Mouse (Mus musculus) lung, embryonic 16.5 days (tissue): Measurements from ENCODE around the gene Maged1. TPM values are rescaled to one million over a fixed set of nuclear protein-coding genes. Genes with fewer than 3 reads are reported as not detected.
"Not testable (repeated sequence)": the region's sequence is repeated elsewhere in the genome, so short reads cannot be mapped to it uniquely, and the experiment has no call there.

Experiments used
- ATAC-seq: fragments of 200-750 bp; cut with Nextera tagmentation; 2 replicates; pipeline ENCODE4 v1.8.0; 2017; ENCODE audit warnings: low read depth, mild to moderate bottlenecking, moderate library complexity
- H3K27ac ChIP-seq: fragments of 300-500 bp; sonication (generic); 2 replicates; pipeline ENCODE4 v1.5.1; 2014; ENCODE audit warnings: mild to moderate bottlenecking, control low read depth, low read length
- H3K27me3 ChIP-seq: fragments of 300-500 bp; sonication (generic); 2 replicates; pipeline ENCODE4 v1.6.1; 2014; ENCODE audit warnings: low read depth, low read length, mixed read lengths; ENCODE audit not compliant: control insufficient read depth, insufficient read depth
- H3K36me3 ChIP-seq: fragments of 300-500 bp; sonication (generic); 2 replicates; pipeline ENCODE4 v1.6.1; 2014; ENCODE audit warnings: low read length; ENCODE audit not compliant: control insufficient read depth, insufficient read depth
- H3K4me1 ChIP-seq: fragments of 300-500 bp; sonication (generic); replicated peaks from 2 replicates; pipeline ENCODE4 v1.6.1; 2014; ENCODE audit warnings: low read length, mixed read lengths; ENCODE audit not compliant: control insufficient read depth, insufficient read depth
- H3K4me2 ChIP-seq: fragments of 300-500 bp; sonication (generic); 2 replicates; pipeline ENCODE4 v1.6.1; 2014; ENCODE audit warnings: low read depth, low read length, control low read depth
- H3K4me3 ChIP-seq: fragments of 300-500 bp; sonication (generic); 2 replicates; pipeline ENCODE4 v1.5.1; 2014; ENCODE audit warnings: mild to moderate bottlenecking, low read length, control low read depth
- H3K9ac ChIP-seq: fragments of 300-500 bp; sonication (generic); 2 replicates; pipeline ENCODE4 v1.6.1; 2014; ENCODE audit warnings: low read length, control low read depth
- H3K9me3 ChIP-seq: fragments of 300-500 bp; sonication (generic); 2 replicates; pipeline ENCODE4 v1.6.1; 2016; ENCODE audit warnings: low read length; ENCODE audit not compliant: control insufficient read depth
- WGBS: fragments of 180-500 bp; shearing (Covaris S2); extraction: QIAGEN DNeasy Blood & Tissue Kit; methylation state at CpG from one replicate; pipeline ENCODE4 v1.1.7; 2014; 5-methylcytosine and 5-hydroxymethylcytosine counted together
- polyA plus RNA-seq: library from polyadenylated mRNA; unstranded; fragments of >200 nt; fragmentation: Nextera tagmentation; extraction: Ambion mirVana; gene quantifications from 2 replicates; pipeline ENCODE4 v1.2.1, GENCODE M21; 2015

Maged1 gene
- polyA plus RNA-seq, 1 experiment from 2014 or later, result 589 TPM

- Histone ChIP-seq H3K27ac (peak overlapping the region; percentile 82), H3K9me3 (no peaks in the 10 kb centered on the region), H3K4me2 (peak overlapping the region; percentile 56), H3K9ac (peak overlapping the region; percentile 79), H3K4me3 (peak overlapping the region; percentile 67), H3K27me3 (no peaks in the 10 kb centered on the region), H3K36me3 (peaks cover 32% of the 10 kb centered on the region), H3K4me1 (peaks cover 5% of the 10 kb centered on the region; the same call in 1 of the 2 replicates)
- ATAC-seq, result peak; percentile 44
- 18% methylated on average over 36 of the region's 37 CpGs for WGBS
Measured at GRCm38 (mm10) chrX:94540341-94541201, 1.4 kb downstream of the Maged1 start.

GRCm38 (mm10) chrX:94534346-94534745, 7.6 kb downstream of the Maged1 start:
- Histone ChIP-seq H3K9me3 (no peaks in the 10 kb centered on the region), H3K27me3 (no peaks in the 10 kb centered on the region), H3K9ac (no peak overlapping the region), H3K36me3 (peaks cover 27% of the 10 kb centered on the region), H3K4me2 (no peak overlapping the region), H3K4me3 (no peak overlapping the region), H3K27ac (no peak overlapping the region), H3K4me1 (no peaks in the 10 kb centered on the region)
- no peak for ATAC-seq
- WGBS, result 50% methylated on average over 2 of the region's 2 CpGs

- no peaks in the 10 kb centered on the region for H3K4me1 ChIP-seq
- no peak overlapping the region for H3K27ac ChIP-seq
- no peaks in the 10 kb centered on the region; the same call in 1 of the 2 replicates for H3K27me3 ChIP-seq
- H3K9ac ChIP-seq, result no peak overlapping the region
- H3K36me3 ChIP-seq, result no peaks in the 10 kb centered on the region
- no peak overlapping the region for H3K4me3 ChIP-seq
- no peak overlapping the region for H3K4me2 ChIP-seq
- WGBS, result 74% methylated on average over 3 of the region's 3 CpGs
- no peak for ATAC-seq
- H3K9me3 ChIP-seq, result no peaks in the 10 kb centered on the region
Measured at GRCm38 (mm10) chrX:94530301-94530700, 11.6 kb downstream of the Maged1 start.

- H3K27me3 ChIP-seq, result no peaks in the 10 kb centered on the region; the same call in 1 of the 2 replicates
- H3K4me3 ChIP-seq, result no peak overlapping the region
- H3K4me1 ChIP-seq, result no peaks in the 10 kb centered on the region
- no peak for ATAC-seq
- no peak overlapping the region for H3K4me2 ChIP-seq
- WGBS, result 71% methylated on average over 3 of the region's 3 CpGs
- H3K9me3 ChIP-seq, result no peaks in the 10 kb centered on the region
- no peaks in the 10 kb centered on the region for H3K36me3 ChIP-seq
- no peak overlapping the region for H3K9ac ChIP-seq
- no peak overlapping the region for H3K27ac ChIP-seq
Measured at GRCm38 (mm10) chrX:94522166-94522565, 19.8 kb downstream of the Maged1 start.

GRCm38 (mm10) chrX:94508442-94508819, 33.5 kb downstream of the Maged1 start:
- H3K4me1 ChIP-seq, result no peaks in the 10 kb centered on the region
- H3K27ac ChIP-seq, result no peak overlapping the region
- no peak overlapping the region for H3K4me2 ChIP-seq
- no peaks in the 10 kb centered on the region for H3K9me3 ChIP-seq
- no peaks in the 10 kb centered on the region for H3K36me3 ChIP-seq
- no peak overlapping the region for H3K4me3 ChIP-seq
- H3K27me3 ChIP-seq, result no peaks in the 10 kb centered on the region
- no peak overlapping the region for H3K9ac ChIP-seq
- no peak for ATAC-seq
- 52% methylated on average over 3 of the region's 3 CpGs for WGBS

- H3K27ac ChIP-seq, ATAC-seq, H3K9ac ChIP-seq, H3K27me3 ChIP-seq, H3K4me3 ChIP-seq, H3K9me3 ChIP-seq, H3K4me1 ChIP-seq, H3K36me3 ChIP-seq, H3K4me2 ChIP-seq: not testable (repeated sequence)
- 27% methylated on average over 6 of the region's 14 CpGs for WGBS
Measured at GRCm38 (mm10) chrX:94507698-94508441, 34.1 kb downstream of the Maged1 start.

GRCm38 (mm10) chrX:94486001-94486792, 55.7 kb downstream of the Maged1 start:
- H3K4me2 ChIP-seq, result no peak overlapping the region
- H3K9me3 ChIP-seq, result no peaks in the 10 kb centered on the region
- H3K4me1 ChIP-seq, result no peaks in the 10 kb centered on the region
- no peaks in the 10 kb centered on the region for H3K36me3 ChIP-seq
- ATAC-seq, result no peak
- no peak overlapping the region for H3K27ac ChIP-seq
- no peak overlapping the region for H3K4me3 ChIP-seq
- 84% methylated on average over 2 of the region's 2 CpGs for WGBS
- no peak overlapping the region for H3K9ac ChIP-seq
- H3K27me3 ChIP-seq, result peaks cover 2% of the 10 kb centered on the region; the same call in 1 of the 2 replicates
